Mouse (Mus musculus): ENCODE measurements around the gene Bicra.

The Bicra gene

GRCm38 (mm10) chr7:16048164-16048564, 443 bp upstream of the Bicra start:
- peak; percentile 97 to 98 for DNase-seq (ENCODE audit: low spot score in 2 of 2)

GRCm38 (mm10) chr7:16046481-16047337, 1.0 kb downstream of the Bicra start:
- peak; percentile 49 to 62 for DNase-seq (ENCODE audit: low spot score in 2 of 2)

GRCm38 (mm10) chr7:16046101-16046480, 1.6 kb downstream of the Bicra start:
- DNase-seq (ENCODE audit: low spot score in 2 of 2) = no peak

GRCm38 (mm10) chr7:16045538-16045937, 2.2 kb downstream of the Bicra start:
- DNase-seq (ENCODE audit: low spot score in 2 of 2) = no peak

- no peak for DNase-seq (ENCODE audit: low spot score in 2 of 2)
These were observed 3.2 kb downstream of the Bicra start for GRCm38 (mm10) chr7:16044531-16044930.

- no peak for DNase-seq (ENCODE audit: low spot score in 2 of 2)
These were observed 3.8 kb downstream of the Bicra start for GRCm38 (mm10) chr7:16043861-16044435.

GRCm38 (mm10) chr7:16042850-16043775, 4.6 kb downstream of the Bicra start:
- DNase-seq (ENCODE audit: low spot score in 2 of 2) = no peak

- DNase-seq (ENCODE audit: low spot score in 2 of 2) = no peak
These were observed 6.5 kb downstream of the Bicra start for GRCm38 (mm10) chr7:16041208-16041607.

GRCm38 (mm10) chr7:16039363-16039762, 8.4 kb downstream of the Bicra start:
- DNase-seq (ENCODE audit: low spot score in 2 of 2) = no peak

GRCm38 (mm10) chr7:16036972-16037371, 10.7 kb downstream of the Bicra start:
- no peak for DNase-seq (ENCODE audit: low spot score in 2 of 2)

GRCm38 (mm10) chr7:16033580-16034461, 13.9 kb downstream of the Bicra start:
- DNase-seq (ENCODE audit: low spot score in 2 of 2) = no peak

GRCm38 (mm10) chr7:16033059-16033458, 14.7 kb downstream of the Bicra start:
- no peak for DNase-seq (ENCODE audit: low spot score in 2 of 2)

GRCm38 (mm10) chr7:16031072-16031471, 16.6 kb downstream of the Bicra start:
- DNase-seq (ENCODE audit: low spot score in 2 of 2) = no peak

- peak; percentile 63 to 68 for DNase-seq (ENCODE audit: low spot score in 2 of 2)
These were observed 19.4 kb downstream of the Bicra start for GRCm38 (mm10) chr7:16028102-16028927.

- no peak for DNase-seq (ENCODE audit: low spot score in 2 of 2)
These were observed 23.0 kb downstream of the Bicra start for GRCm38 (mm10) chr7:16024603-16025222.

GRCm38 (mm10) chr7:16019256-16020094, 28.2 kb downstream of the Bicra start:
- no peak for DNase-seq (ENCODE audit: low spot score in 2 of 2)

GRCm38 (mm10) chr7:16018016-16018810, 29.5 kb downstream of the Bicra start:
- DNase-seq (ENCODE audit: low spot score in 2 of 2) = no peak

- no peak for DNase-seq (ENCODE audit: low spot score in 2 of 2)
These were observed 32.3 kb downstream of the Bicra start for GRCm38 (mm10) chr7:16015384-16015783.

All from right cerebral cortex, postnatal 36 days (tissue).